Mouse (Mus musculus): ENCODE measurements around the gene Plce1. TPM values are rescaled to one million over a fixed set of nuclear protein-coding genes. Genes with fewer than 3 reads are reported as not detected.

Gene Plce1
- polyA plus RNA-seq, 1 experiment from 2014 or later: 3.9 TPM

GRCm38 (mm10) chr19:38818191-38818590, 337.3 kb downstream of the Plce1 start:
- Histone ChIP-seq H3K4me2 (ENCODE audit: low read depth, low read length) (peak overlapping the region; percentile 86), H3K27ac (ENCODE audit: low read depth, low read length) (no peak overlapping the region), H3K4me3 (ENCODE audit: low read depth, low read length) (peak overlapping the region; percentile 62), H3K4me1 (ENCODE audit: control insufficient read depth, insufficient read depth, low read length) (peaks cover 13% of the 10 kb centered on the region), H3K9me3 (ENCODE audit: control insufficient read depth, low read length) (no peaks in the 10 kb centered on the region), H3K36me3 (ENCODE audit: control insufficient read depth, insufficient read depth, low read length) (peaks cover 23% of the 10 kb centered on the region; the same call in 1 of the 2 replicates), H3K27me3 (ENCODE audit: control insufficient read depth, insufficient read depth, low read length) (no peaks in the 10 kb centered on the region), H3K9ac (replicated peaks; ENCODE audit: low read depth, low read length) (peak overlapping the region; percentile 63)
- ATAC-seq (ENCODE audit: low read depth): no peak
- 44% methylated on average over 8 of the region's 8 CpGs for WGBS

- Histone ChIP-seq H3K9me3 (ENCODE audit: control insufficient read depth, low read length) (no peaks in the 10 kb centered on the region), H3K27ac (ENCODE audit: low read depth, low read length) (no peak within 1 kb of the TSS), H3K27me3 (ENCODE audit: control insufficient read depth, insufficient read depth, low read length) (no peaks in the 10 kb centered on the region), H3K4me1 (ENCODE audit: control insufficient read depth, insufficient read depth, low read length) (peaks cover 13% of the 10 kb centered on the region), H3K9ac (replicated peaks; ENCODE audit: low read depth, low read length) (peak within 1 kb of the TSS; percentile 63), H3K36me3 (ENCODE audit: control insufficient read depth, insufficient read depth, low read length) (peaks cover 19% of the 10 kb centered on the region; the same call in 1 of the 2 replicates), H3K4me3 (ENCODE audit: low read depth, low read length) (peak within 1 kb of the TSS; percentile 62), H3K4me2 (ENCODE audit: low read depth, low read length) (peak within 1 kb of the TSS; percentile 86)
- WGBS: 1% methylated on average over 38 of the region's 38 CpGs
- ATAC-seq (ENCODE audit: low read depth): peak; percentile 99
Observed at GRCm38 (mm10) chr19:38818766-38819426, 338.0 kb downstream of the Plce1 start, which contains the start of gene Noc3l. Gene Noc3l, minus strand, starts transcription at chr19:38819237.

- Histone ChIP-seq H3K9ac (replicated peaks; ENCODE audit: low read depth, low read length) (peak overlapping the region; percentile 12; the same call in 1 of the 2 replicates), H3K9me3 (ENCODE audit: control insufficient read depth, low read length) (no peaks in the 10 kb centered on the region), H3K4me2 (ENCODE audit: low read depth, low read length) (peak overlapping the region; percentile 86), H3K27me3 (ENCODE audit: control insufficient read depth, insufficient read depth, low read length) (no peaks in the 10 kb centered on the region), H3K27ac (ENCODE audit: low read depth, low read length) (no peak overlapping the region), H3K4me1 (ENCODE audit: control insufficient read depth, insufficient read depth, low read length) (peaks cover 13% of the 10 kb centered on the region), H3K36me3 (ENCODE audit: control insufficient read depth, insufficient read depth, low read length) (peaks cover 14% of the 10 kb centered on the region; the same call in 1 of the 2 replicates), H3K4me3 (ENCODE audit: low read depth, low read length) (peak overlapping the region; percentile 62)
- ATAC-seq (ENCODE audit: low read depth): peak; percentile 79
- 16% methylated on average over 16 of the region's 16 CpGs for WGBS
Observed at GRCm38 (mm10) chr19:38819427-38819802, 338.5 kb downstream of the Plce1 start.

- peaks cover 13% of the 10 kb centered on the region for H3K4me1 ChIP-seq (ENCODE audit: control insufficient read depth, insufficient read depth, low read length)
- H3K27ac ChIP-seq (ENCODE audit: low read depth, low read length): no peak overlapping the region
- no peak overlapping the region for H3K4me3 ChIP-seq (ENCODE audit: low read depth, low read length)
- H3K9ac ChIP-seq (replicated peaks; ENCODE audit: low read depth, low read length): no peak overlapping the region
- 0 out of 2 replicates have a peak, but pooled peaks cover 8% of the 10 kb centered on the region for H3K36me3 ChIP-seq (ENCODE audit: control insufficient read depth, insufficient read depth, low read length)
- H3K4me2 ChIP-seq (ENCODE audit: low read depth, low read length): no peak overlapping the region
- H3K9me3 ChIP-seq (ENCODE audit: control insufficient read depth, low read length): no peaks in the 10 kb centered on the region
- no peak for ATAC-seq (ENCODE audit: low read depth)
- H3K27me3 ChIP-seq (ENCODE audit: control insufficient read depth, insufficient read depth, low read length): no peaks in the 10 kb centered on the region
- WGBS: 93% methylated on average over 4 of the region's 4 CpGs
Observed at GRCm38 (mm10) chr19:38820186-38820804, 339.4 kb downstream of the Plce1 start.

GRCm38 (mm10) chr19:38833224-38833623, 352.3 kb downstream of the Plce1 start:
- Histone ChIP-seq H3K4me1 (ENCODE audit: control insufficient read depth, insufficient read depth, low read length) (no peaks in the 10 kb centered on the region), H3K36me3 (ENCODE audit: control insufficient read depth, insufficient read depth, low read length) (no peaks in the 10 kb centered on the region), H3K4me2 (ENCODE audit: low read depth, low read length) (no peak overlapping the region), H3K27ac (ENCODE audit: low read depth, low read length) (no peak overlapping the region), H3K9me3 (ENCODE audit: control insufficient read depth, low read length) (no peaks in the 10 kb centered on the region), H3K4me3 (ENCODE audit: low read depth, low read length) (no peak overlapping the region), H3K9ac (replicated peaks; ENCODE audit: low read depth, low read length) (no peak overlapping the region), H3K27me3 (ENCODE audit: control insufficient read depth, insufficient read depth, low read length) (no peaks in the 10 kb centered on the region)
- no peak for ATAC-seq (ENCODE audit: low read depth)
- 74% methylated on average over 1 of the region's 1 CpGs for WGBS

Other genes starting within 250 kb of the Plce1 start
- 20.7 and 24.0 TPM in 2 replicates for gene Lgi1, start 216.6 kb upstream of the Plce1 start, polyA plus RNA-seq (2014; fragmentation: Nextera tagmentation; extraction: Ambion mirVana)
- gene Slc35g1, start 85.1 kb upstream of the Plce1 start, polyA plus RNA-seq (2014; fragmentation: Nextera tagmentation; extraction: Ambion mirVana): 0.92 and 1.1 TPM in 2 replicates

All from neural tube, embryonic 14.5 days (tissue).